Mouse (Mus musculus): ENCODE results near the gene Setx.
A peak's percentile ranks its signal among the peaks of the same experiment; 100 is the strongest.

- TF ChIP-seq EP300 (IDR thresholded peaks at IDR 0.05) (no peak), CTCF (IDR thresholded peaks at IDR 0.05) (peak; percentile 12)
Measured at GRCm38 (mm10) chr2:29191216-29192215, 67.5 kb downstream of the Setx start.
